16 mouse cellular contexts compared by ENCODE assay signal in genomic region chr14:20189751-20190150, GRCm38 (mm10). TPM values are rescaled to one million over a fixed set of nuclear protein-coding genes. Genes with fewer than 3 reads are reported as not detected.
A peak's percentile ranks its signal among the peaks of the same experiment; 100 is the strongest.
DNase-seq lines count a peak whose midpoint lies in the region; ATAC-seq and TF ChIP-seq lines count a peak whose summit lies in the region.
"Had no signal": no experiment of that assay in that cellular context is flagged by ENCODE, and none has a peak within 500 bp of the region (broad histone marks: within the 10 kb centered on the region; RNA-seq: fewer than 3 reads in every experiment).

No protein-coding gene starts in this region.

- peaks cover 4% of the 10 kb centered on the region; the same call in 1 of the 2 replicates for H3K4me1 ChIP-seq in intestine, postnatal 0 days (replicated peaks; ENCODE audit: control insufficient read depth, insufficient read depth, low read length)
- no peaks in the 10 kb centered on the region for H3K4me1 ChIP-seq in forebrain, postnatal 0 days (ENCODE audit: insufficient read depth)
- H3K4me1 ChIP-seq: embryonic facial prominence, embryonic 15.5 days; heart, embryonic 13.5 days had no signal

- peak overlapping the region; percentile 66 for H3K27ac ChIP-seq in intestine, postnatal 0 days (ENCODE audit: low read depth, low read length)
- H3K27ac ChIP-seq in forebrain, postnatal 0 days (ENCODE audit: low read depth, low read length): no peak overlapping the region
- H3K27ac ChIP-seq: embryonic facial prominence, embryonic 15.5 days; forebrain, embryonic 10.5 days; heart, embryonic 13.5 days; hindbrain, postnatal 0 days had no signal

- no peaks in the 10 kb centered on the region for H3K36me3 ChIP-seq in intestine, postnatal 0 days (ENCODE audit: control insufficient read depth, insufficient read depth)
- no peaks in the 10 kb centered on the region for H3K36me3 ChIP-seq in forebrain, postnatal 0 days (ENCODE audit: insufficient read depth)
- H3K36me3 ChIP-seq: embryonic facial prominence, embryonic 15.5 days; forebrain, embryonic 10.5 days; G1E; heart, embryonic 13.5 days had no signal

- intact Hi-C loops in left cerebral cortex, postnatal 4 days (cut with DNase I): no loop called here

- H3K9ac ChIP-seq in intestine, postnatal 0 days (ENCODE audit: low read depth, low read length): no peak overlapping the region
- no peak overlapping the region for H3K9ac ChIP-seq in forebrain, postnatal 0 days
- H3K9ac ChIP-seq: embryonic facial prominence, embryonic 15.5 days; heart, embryonic 13.5 days had no signal

- H3K4me2 ChIP-seq in intestine, postnatal 0 days (replicated peaks; ENCODE audit: low read depth): no peak overlapping the region
- no peak overlapping the region for H3K4me2 ChIP-seq in forebrain, postnatal 0 days (ENCODE audit: low read depth)
- H3K4me2 ChIP-seq: embryonic facial prominence, embryonic 15.5 days; heart, embryonic 13.5 days had no signal

- H3K27me3 ChIP-seq in intestine, postnatal 0 days (replicated peaks; ENCODE audit: control insufficient read depth, insufficient read depth, low read length): no peaks in the 10 kb centered on the region
- no peaks in the 10 kb centered on the region for H3K27me3 ChIP-seq in forebrain, postnatal 0 days (ENCODE audit: insufficient read depth, low read length)
- H3K27me3 ChIP-seq: embryonic facial prominence, embryonic 15.5 days; heart, embryonic 13.5 days had no signal

- H3K9me3 ChIP-seq in intestine, postnatal 0 days (ENCODE audit: control insufficient read depth): no peaks in the 10 kb centered on the region
- no peaks in the 10 kb centered on the region for H3K9me3 ChIP-seq in forebrain, postnatal 0 days (ENCODE audit: low read length)
- H3K9me3 ChIP-seq: embryonic facial prominence, embryonic 15.5 days; forebrain, embryonic 10.5 days; G1E; heart, embryonic 13.5 days had no signal

- no peak for TF ChIP-seq CTCF in intestine, postnatal 0 days (IDR thresholded peaks at IDR 0.05; ENCODE audit: low read depth)
- TF ChIP-seq CTCF in forebrain, postnatal 0 days (IDR thresholded peaks at IDR 0.05; ENCODE audit: low read depth): no peak

- no peak overlapping the region for H3K4me3 ChIP-seq in intestine, postnatal 0 days (ENCODE audit: low read depth, low read length)
- no peak overlapping the region for H3K4me3 ChIP-seq in forebrain, postnatal 0 days (ENCODE audit: low read depth, low read length)
- H3K4me3 ChIP-seq: embryonic facial prominence, embryonic 15.5 days; forebrain, embryonic 10.5 days; heart, embryonic 13.5 days had no signal

- DNase-seq in 3T3-L1 (ENCODE audit: low read depth, low spot score): peak; percentile 13
- peak; percentile 40 for DNase-seq in adipocyte (ENCODE audit: low spot score)
- DNase-seq in kidney, postnatal 10 days: peak; percentile 64
- no peak for DNase-seq in left cerebral cortex, postnatal 4 days
- DNase-seq in right cerebral cortex, postnatal 4 days: no peak
- no peak for DNase-seq in forebrain, postnatal 0 days
- DNase-seq: cerebellum, postnatal 10 days; heart, postnatal 4 days; thymus, postnatal 36 days had no signal

- 35% methylated on average over 2 of the region's 2 CpGs for WGBS in intestine, postnatal 0 days
- 72% methylated on average over 2 of the region's 2 CpGs for WGBS in forebrain, postnatal 0 days

- ATAC-seq in intestine, postnatal 0 days: peak; percentile 44; the same call in 1 of the 2 replicates
- ATAC-seq in forebrain, postnatal 0 days: no peak
- ATAC-seq: CD4-positive, CD25-positive, alpha-beta regulatory T cell, adult 4 months; hindbrain, postnatal 0 days had no signal

RNA-seq across cellular contexts. Expression of gene Kcnk5, which starts 8.1 kb away (rescaled TPM):
- 10.0 and 10.9 TPM in 2 replicates for polyA plus RNA-seq in intestine, postnatal 0 days (2015; fragmentation: Nextera tagmentation; extraction: Ambion mirVana)
- 1 to 10 TPM in 1 of 2 experiments, under 1 TPM in 1; 0.83 to 1.0 TPM for total RNA-seq in left cerebral cortex, postnatal 4 days (2021)
- 0.76 and 1.0 TPM in 2 replicates for total RNA-seq in forebrain, postnatal 0 days (2014; rRNA removed)
- 0.63 and 0.71 TPM in 2 replicates for polyA plus RNA-seq in forebrain, postnatal 0 days (2015; fragmentation: Nextera tagmentation; extraction: Ambion mirVana)

RNA-seq across cellular contexts. Expression of gene Saysd1, which starts 51.4 kb away (rescaled TPM):
- polyA plus RNA-seq in intestine, postnatal 0 days (2015; fragmentation: Nextera tagmentation; extraction: Ambion mirVana): 49.8 and 55.6 TPM in 2 replicates
- total RNA-seq in left cerebral cortex, postnatal 4 days (2021): 1 to 10 TPM; 5.2 to 6.0 TPM
- 5.6 and 7.8 TPM in 2 replicates for total RNA-seq in forebrain, postnatal 0 days (2014; rRNA removed)
- polyA plus RNA-seq in forebrain, postnatal 0 days (2015; fragmentation: Nextera tagmentation; extraction: Ambion mirVana): 12.2 and 16.5 TPM in 2 replicates

Comparison
In these comparisons a context has a peak if more than half of its experiments do, and no peak if none do; other contexts are left out.
1. DNase-seq: peak in 3T3-L1 (single experiment), adipocyte (single experiment) and kidney, postnatal 10 days (single experiment); none in left cerebral cortex, postnatal 4 days (single experiment), right cerebral cortex, postnatal 4 days (single experiment) and forebrain, postnatal 0 days (single experiment).